Mouse (Mus musculus) mature B cell (primary cell): ENCODE measurements around the gene Gstm1.

Experiments used
- in situ Hi-C: fragments of 300-500 bp; cut with MboI; formaldehyde crosslinking; loops from 2 replicates; pipeline ENCODE4 v1.14.3; 2019

Gstm1 gene

DNA sequence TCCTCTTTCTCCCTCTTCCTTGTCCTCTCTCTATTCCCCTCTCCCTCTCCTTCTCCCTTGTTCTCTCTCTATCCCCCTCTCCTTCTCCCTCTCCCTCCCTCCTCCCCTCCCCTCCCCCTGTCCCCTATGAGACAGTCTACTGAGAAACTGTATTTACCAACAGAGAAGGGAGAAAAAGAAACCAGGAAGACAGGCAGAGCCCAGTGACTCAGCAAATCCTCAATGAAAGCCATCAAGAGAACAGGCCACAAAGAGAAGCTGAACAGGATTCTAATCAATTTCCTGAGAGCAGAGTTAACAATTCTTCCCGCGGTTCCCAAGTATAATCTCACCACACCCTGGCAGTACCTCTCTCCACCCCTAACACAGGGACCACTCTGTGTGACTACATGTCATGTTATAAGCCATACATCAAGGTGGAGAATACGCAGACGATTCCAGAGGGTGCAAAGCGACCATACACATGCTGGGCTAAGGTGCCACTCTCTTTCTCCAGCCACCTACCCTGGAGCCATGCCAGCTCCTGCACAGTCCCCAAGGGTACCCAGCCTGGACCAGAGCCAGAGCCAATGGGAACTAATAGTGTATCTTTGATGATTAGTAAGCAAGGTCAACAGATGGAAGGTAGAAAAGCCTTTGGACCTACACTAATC lies 53.0 kb downstream of the Gstm1 start:
- in situ Hi-C loops: no loop called here

DNA sequence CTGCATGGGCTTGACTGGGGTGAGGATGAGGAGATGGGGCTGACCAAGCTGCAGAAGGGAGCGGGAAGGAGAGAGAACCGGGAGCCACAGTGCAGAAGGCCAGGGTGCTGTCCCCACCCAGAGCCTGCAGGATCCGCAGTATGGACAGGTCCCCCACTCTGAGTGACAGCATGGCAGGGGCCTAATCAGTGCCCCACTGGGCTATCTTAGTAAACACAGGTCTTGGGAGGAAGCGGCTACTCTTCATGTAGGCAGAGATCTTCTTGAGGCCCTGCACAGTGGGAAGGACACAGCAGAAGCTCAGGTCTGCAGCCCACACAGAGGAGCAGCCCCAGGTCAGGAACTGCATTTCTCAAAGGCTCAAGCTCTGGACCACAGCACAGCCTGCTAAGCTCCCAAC lies 53.7 kb downstream of the Gstm1 start:
- in situ Hi-C loops: no loop called here
